Mouse (Mus musculus): ENCODE results near the gene Prkca.

DNA sequence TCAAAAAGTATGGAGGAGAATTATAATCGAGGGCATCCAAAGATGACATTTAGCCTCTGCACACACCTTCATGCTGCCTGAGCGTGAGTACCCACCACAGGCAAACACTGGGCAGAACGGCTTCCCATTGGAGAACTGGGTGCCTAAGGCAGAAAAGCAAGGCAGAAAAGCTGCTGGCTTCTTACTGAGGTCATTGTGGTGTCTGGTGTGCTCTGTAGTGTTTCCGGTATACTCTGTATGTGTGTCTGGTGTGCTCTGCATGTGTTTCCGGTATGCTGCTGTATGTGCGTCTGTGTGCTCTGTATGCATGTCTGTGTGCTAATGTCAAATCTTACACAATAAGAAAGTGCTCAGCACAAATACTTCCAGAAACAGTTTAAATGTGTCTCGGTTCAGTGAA is 127.7 kb downstream of the Prkca start:
- TF ChIP-seq CTCF (IDR thresholded peaks at IDR 0.05; ENCODE audit: low read depth, low read length) (no peak), POLR2A (IDR thresholded peaks at IDR 0.05; ENCODE audit: insufficient read depth, low read length) (no peak), EP300 (IDR thresholded peaks at IDR 0.05; ENCODE audit: insufficient read depth, low read depth, low read length) (no peak)
